Mouse (Mus musculus) left cerebral cortex, postnatal 36 days (tissue): ENCODE measurements around the gene Cers3. TPM values are rescaled to one million over a fixed set of nuclear protein-coding genes. Genes with fewer than 3 reads are reported as not detected.

Experiments
- DNase-seq, 2 experiments: peaks; one replicate each; pipeline ENCODE4 v3.0.0; 2021 to 2022; ENCODE audit warnings: low spot score in 2 of 2, mixed read lengths in 1 of 2
- intact Hi-C: fragments of 180-260 bp; cut with DNase I; formaldehyde crosslinking; loops from one replicate; pipeline ENCODE4 v1.15.1; 2025
- total RNA-seq, 2 experiments: library from RNA; stranded (reverse); gene quantifications; 2 replicates each; pipeline ENCODE4 v1.2.3; 2021

Gene Cers3
- total RNA-seq, result under 1 TPM; 0.22 to 0.68 TPM

DNA sequence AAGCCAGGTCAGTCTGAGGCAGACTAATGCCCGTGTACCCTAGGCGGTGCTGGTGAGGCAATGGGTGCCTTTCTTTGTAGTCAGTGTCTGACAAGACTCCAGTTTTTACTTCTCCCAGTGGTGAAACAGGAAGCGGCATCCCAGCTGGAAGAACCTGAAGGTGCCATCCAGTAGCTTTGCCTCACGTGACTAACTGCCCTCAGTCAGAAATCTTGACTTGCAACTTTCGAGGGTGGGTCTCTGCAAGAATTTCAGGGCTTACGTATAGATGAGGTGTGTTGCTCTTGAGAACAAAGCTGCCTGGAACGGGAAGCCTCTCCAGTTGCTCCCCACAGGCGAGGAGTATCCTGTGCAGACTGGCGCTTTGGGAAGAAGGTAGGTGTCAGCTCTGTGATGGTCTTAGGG is at the start of gene Cers3:
Cers3 (plus strand) TSS at position 128 of the 405 bp plus-strand sequence.
- DNase-seq, result no peak
- intact Hi-C loops, result no loop called here

DNA sequence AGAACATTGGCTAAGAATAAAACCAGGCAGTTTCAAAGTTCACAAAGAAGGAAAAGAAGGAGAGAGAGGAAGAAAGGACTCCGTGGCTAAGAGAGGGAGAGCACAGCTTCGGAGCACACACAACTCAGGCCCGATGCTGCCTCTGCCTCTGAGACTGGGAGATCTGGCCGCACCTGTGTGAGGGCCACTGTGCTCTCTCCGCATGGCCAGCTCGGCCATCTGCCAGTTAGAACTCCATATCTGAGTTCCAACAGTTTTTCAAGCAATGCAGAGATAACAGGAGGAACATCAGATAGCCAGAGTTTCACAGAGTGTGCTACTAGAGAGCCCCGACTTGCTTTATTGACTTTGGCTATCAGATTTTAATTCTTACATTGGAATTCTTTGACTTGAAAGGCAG is 48.8 kb upstream of the Cers3 start:
- intact Hi-C loops, result no loop called here
- no peak for DNase-seq

DNA sequence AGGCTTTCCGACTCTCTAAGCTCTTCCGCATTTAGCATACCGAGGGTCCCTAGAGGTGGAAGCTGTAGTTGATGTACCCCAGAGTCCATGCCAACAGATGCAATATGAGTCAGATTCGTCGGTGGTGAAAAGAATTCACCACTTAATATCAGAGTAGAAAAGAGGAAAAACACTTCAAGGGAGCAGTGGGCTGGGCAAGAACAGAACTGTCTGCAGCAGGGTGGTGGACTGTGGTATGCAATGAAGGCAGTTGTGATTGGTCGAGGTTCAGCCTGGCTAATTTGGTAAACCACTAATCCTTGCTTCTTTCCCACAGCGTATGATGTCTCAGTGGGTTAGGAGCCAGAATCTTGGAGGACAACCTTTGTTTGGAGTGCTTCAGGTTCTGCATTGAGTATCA is 40.6 kb upstream of the Cers3 start:
- intact Hi-C loops, result no loop called here
- DNase-seq, result no peak

DNA sequence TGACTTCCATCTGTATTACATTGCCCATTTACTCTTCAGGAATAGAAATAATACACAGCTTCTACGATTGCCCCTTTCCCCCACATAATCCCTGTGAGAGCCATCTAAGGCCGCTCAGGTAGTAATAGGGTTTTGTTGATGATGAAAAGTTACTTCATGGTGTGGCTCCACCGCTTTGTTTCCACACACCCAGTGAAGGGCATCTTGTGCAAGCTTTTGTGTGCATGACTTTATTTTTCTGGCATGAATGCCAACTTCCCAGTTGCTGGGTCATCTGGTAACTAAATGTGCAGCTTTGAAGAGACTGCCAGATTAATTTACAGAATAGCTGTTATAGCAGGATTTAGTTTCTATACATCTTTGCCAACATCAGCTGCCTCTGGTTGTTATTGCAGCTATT is 38.7 kb upstream of the Cers3 start:
- no peak for DNase-seq
- intact Hi-C loops, result no loop called here

DNA sequence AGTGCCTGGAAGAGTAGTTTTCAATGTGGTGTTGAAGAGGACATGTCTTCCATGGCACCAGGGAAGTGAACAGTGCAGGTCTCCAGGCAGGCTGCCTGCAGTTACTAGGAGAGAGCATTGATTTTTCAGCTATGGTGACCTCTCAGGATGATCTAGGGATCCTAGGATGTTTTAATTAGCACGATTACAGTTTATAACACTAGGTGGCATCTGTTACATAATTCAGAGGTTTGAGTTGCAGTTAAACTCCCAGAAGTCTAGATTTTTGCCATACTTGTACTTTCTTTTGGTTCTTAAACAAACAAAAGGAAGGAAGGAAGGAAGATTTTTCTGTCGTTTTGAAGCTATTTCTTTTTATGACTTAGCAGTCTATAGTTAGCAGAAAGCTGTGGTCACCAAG is 32.1 kb upstream of the Cers3 start:
- intact Hi-C loops, result loop anchor here (5.0 kb wide), 2 partner anchors 126 to 486 kb away; partner anchors contain the start of gene Adamts17
- no peak for DNase-seq

DNA sequence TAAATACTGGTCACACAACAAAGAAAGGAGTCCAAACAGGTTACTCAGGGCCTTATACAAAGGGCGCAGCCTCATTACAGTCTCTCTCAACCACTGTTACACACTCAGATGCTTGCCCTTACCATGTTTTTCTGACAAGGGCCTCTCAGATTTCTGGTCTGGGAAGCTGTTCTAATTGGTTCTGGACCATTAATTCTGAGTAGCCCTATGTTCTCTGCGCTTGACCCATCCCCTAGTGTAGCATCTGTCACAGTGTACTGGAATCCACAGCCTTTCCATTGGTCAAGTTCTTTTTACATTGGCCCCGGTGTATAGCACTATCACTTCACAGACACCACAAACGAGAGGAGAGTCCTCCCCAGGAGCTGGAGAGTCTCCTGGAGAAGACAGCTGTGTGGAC is 18.8 kb upstream of the Cers3 start:
- intact Hi-C loops, result no loop called here
- DNase-seq, result no peak

DNA sequence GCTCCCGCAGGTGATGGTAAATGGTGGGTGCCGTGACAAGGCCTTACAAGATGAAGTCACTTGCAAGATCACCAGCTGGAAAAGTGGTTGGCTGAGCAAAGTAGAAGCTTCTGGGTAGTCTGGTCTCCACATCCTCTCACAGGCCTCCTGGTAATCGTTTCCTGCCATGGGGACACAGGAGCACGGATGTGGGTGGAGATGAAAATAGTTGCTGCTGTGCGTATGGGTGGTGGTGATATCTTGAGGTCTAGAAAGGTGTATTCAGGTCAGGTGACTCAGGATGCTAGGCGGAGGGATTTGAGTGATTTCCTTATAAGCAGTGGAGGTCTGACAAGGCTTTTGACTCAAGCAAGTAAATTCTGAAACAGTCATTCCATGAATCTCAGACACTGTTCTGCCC is 18.4 kb upstream of the Cers3 start:
- DNase-seq, result no peak
- intact Hi-C loops, result no loop called here

DNA sequence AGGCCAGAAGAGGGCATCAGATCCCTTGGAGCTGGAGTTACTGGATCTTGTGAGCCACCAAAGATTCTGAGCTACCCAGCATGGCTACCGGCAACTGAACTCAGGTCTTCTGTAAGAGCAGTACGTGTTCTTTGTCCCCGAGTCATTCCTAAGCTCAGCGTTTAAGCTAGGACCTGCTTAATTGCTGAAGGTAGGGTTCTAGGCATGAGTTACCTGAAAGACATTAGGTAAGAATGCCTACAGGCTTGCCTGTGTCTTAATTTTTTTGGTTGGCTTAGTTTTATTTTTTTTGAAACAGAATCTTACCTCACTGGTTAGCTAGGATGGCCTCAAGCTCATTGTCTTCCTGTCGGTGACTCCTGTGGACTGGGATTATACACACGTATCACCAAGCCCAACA is 15.2 kb upstream of the Cers3 start:
- intact Hi-C loops, result no loop called here
- no peak for DNase-seq

DNA sequence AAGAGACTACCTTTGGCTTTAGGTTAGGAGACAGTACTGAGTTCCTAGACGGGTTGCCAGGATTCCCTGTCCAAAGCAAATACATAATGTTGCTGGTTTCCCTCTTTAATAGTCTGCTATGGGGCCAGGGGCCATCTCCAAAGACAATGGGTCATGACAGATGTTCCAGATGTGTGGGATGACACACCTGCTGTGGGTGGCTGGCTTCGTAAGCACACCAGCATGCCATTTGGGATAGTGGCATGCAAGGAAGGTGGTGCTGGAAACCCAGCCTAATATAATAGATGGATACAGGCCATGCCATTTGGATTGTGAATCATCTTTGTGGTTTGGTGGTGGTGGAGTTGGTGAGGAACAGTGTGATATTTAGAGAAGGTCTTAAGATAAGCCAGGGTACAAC is 14.1 kb upstream of the Cers3 start:
- DNase-seq, result no peak
- intact Hi-C loops, result no loop called here

DNA sequence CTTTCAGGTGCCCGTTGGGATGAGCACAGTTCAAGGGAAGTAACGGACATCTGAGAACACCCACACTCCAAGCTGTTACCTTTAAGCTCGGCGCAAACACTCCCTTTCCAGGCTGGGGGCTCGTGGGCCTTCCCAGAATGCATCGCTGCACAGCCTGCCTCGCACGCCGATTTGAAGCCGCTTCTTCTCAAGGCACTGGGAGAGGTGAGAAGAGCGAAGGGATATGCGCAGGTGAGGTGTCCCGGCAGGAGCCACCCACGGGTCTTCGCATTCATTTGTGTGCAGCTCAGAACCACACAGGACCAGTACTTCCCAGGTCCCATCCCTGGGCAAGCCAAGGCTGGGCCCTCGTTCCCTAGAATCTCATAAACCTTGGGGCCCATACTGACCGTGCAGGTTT is 9.9 kb upstream of the Cers3 start:
- no peak for DNase-seq
- intact Hi-C loops, result no loop called here

DNA sequence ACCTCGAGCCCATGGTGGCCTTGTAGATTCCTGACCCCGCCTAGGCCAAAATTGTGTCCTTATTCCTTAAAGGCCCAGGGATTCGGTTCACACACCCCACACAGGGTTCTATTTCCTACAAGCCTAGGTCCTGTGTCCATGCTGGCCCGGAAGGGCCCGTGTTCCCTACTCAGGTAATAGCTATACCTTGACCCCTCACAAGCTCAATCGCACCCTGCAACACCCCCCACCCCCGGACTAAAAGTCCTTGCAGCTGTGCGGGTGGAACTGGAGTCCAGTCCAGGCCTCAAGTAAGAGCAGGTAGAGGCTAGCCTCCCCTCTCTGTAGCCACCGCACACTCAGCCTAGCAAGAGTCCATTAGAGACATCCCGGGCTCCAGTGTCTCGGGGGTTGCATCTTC is 9.4 kb upstream of the Cers3 start:
- intact Hi-C loops, result no loop called here
- DNase-seq, result no peak

DNA sequence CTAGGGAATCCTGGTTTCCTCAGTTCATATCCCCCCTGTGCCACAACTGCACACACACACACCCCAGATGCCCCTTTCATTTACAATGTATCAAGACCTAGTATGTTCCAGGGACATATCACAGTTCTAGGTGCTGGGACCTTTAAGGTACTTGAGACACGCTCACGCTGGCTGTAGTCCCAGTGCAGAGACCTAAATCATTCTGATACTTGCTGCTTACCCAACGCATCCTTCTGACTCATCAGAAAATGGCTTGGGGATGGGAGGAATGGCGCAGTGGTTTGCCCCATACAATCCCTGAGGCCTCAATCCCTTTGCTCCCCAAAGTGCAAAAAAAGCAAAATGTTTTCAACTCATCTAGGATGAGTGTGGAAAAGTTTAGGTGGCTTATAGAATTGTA is 8.8 kb upstream of the Cers3 start:
- DNase-seq, result no peak

DNA sequence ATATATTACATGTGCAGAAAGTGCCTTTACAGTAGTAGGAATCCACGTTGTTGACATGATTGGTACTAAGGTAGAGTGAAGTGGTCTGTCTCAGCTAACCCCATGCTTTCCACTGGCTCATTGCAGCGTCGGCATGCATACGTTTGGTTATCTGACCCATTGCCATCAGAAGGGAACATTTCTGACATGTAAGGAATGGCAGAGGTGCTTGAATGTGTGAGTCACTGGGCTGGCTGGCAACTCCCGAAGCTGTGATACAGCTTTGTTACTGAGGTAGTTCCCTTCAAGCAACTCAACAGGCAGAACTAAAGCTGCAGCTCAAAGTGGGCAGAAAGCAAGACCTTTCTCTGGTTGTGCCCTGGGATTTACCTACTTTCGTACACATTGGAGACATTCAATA is 8.3 kb upstream of the Cers3 start:
- intact Hi-C loops, result no loop called here

More for the DNA sequence above, 8.8 kb upstream of the Cers3 start:
- intact Hi-C loops, result no loop called here

DNA sequence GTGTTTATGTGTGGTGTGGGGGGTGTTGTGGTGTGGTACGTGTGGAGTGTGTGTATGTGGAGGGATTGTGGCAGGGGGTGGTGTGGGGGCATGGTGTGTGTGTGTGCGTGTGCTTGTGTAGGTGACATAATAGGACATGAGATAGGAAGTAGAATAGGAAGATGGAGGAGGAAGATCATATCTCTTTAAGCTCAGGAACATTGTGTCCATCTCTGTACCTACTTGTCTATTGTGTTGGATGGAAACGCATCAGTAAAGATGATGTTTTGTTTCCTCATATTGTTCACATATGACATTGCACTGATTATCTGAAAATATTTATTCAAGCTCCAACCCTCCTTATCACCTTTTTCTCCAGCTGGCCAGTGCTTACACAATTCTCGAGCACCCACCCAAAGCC is 5.9 kb upstream of the Cers3 start:
- intact Hi-C loops, result no loop called here
- DNase-seq, result no peak

More for the DNA sequence above, 8.3 kb upstream of the Cers3 start:
- DNase-seq, result no peak

DNA sequence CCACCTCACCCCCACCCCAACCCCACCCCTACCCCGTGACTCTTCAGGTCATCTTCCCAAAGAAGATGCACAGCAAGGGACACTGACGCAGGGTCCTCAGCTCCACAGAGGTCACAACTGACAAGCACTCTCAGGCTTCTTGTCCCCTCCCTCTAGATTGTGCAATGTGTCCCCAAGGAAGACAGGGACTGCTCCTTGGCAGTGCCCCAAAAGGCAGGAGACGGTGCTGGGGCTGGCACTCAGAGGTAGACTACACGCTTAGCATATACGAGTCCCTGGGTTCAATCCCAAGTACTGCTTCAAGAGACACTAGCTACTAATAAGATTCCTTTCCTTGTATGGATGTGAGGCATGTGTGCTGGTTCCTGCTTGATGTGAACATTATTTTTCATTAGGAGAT is 2.3 kb upstream of the Cers3 start:
- intact Hi-C loops, result no loop called here

DNA sequence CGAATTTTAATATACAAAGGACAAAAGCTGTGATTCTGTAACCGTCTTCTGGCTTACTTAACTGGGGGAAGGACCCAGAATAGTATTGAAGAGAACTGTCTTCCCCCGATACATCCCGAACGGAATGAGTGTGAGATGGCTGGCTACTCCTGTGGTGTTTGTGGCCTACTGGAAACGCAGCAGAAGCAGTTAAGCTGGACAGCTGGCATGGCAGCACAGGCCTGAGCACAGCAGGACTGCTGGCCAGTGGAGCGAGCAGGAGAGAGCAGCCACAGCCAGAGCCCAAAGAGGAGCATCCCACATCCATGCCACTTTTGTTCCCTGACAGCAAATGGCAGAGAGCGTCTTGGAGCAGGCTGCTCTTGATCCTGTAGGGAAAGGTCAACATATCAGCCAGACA is 1.9 kb upstream of the Cers3 start:
- no peak for DNase-seq
- intact Hi-C loops, result no loop called here

More for the DNA sequence above, 2.3 kb upstream of the Cers3 start:
- no peak for DNase-seq

DNA sequence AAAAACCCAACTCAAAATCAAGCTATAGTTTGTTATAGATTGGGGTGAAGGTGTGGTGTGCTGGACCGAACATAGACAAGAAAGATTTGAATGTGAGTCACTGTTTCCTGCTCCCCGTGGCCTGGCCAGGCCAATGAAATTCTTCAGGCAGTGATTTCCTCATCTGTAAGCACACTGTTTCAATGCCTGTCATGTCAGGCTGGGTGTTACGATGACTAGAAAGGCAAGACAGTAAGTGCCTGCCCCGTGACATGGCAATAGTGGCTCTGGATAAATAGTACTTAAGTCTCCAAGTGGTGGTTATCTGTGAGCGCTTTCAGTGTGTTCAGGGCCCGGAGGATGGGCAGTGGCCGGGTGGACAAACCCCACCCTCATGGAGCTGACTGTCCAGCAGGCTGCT is 3.7 kb downstream of the Cers3 start:
- intact Hi-C loops, result no loop called here
- DNase-seq, result no peak

DNA sequence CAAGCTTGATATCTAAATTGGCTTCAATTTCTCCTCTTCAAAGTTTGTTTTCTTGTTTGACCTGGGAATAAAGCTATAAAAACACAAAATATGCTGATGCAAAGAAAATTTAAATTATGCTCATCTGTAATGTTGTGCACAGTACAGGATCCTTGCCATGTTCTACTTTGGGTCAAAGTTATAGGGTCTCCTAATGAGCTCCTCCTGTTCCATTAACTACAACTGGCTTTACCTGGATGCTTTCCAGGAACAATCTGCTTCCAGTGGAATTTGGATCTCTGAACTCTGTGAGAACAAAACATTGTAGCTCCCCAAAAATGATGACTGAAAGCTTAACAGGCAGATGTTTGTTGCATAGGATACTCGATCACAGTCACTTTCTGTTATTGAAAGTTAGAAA is 6.7 kb downstream of the Cers3 start:
- intact Hi-C loops, result no loop called here

DNA sequence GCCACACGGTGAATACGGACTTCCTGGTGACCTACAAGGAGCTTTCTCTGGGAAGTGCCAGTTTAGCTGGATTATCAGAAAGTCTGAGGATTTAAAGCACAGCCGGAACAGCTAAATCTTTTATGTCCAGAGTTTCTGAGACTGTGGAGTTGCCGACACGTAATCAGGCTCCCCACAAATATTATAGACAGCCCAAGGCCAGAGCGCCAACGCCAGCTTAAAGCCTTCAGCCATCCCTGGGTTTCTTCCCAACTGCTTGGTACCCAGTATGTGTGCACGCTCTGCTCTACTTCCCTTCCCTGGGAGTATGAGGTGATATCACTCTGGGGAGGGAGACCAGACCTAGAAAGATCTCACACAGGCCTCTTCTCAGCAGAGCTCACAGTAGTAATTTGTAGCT is 10.5 kb downstream of the Cers3 start:
- intact Hi-C loops, result no loop called here
- no peak for DNase-seq

More for the DNA sequence above, 6.7 kb downstream of the Cers3 start:
- no peak for DNase-seq

DNA sequence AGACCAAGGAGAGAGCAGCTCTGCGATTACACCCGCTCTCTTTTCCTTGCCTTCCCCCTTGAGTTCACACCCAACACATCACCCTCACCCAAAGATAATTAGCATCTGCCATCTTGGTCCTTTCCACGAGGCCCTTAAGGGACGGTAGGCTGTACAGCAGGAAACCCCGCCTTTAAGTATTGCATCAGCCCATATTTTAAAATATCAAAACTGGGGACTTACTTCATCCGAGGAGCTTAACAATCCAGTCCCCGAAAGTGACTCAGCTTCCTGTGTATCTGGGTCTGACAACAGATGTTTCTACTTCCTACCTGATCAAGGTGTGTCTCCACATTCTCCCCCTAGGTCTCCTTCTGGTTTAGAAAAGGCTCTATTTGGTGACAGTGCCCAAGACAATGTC is 12.3 kb downstream of the Cers3 start:
- intact Hi-C loops, result no loop called here
- no peak for DNase-seq

DNA sequence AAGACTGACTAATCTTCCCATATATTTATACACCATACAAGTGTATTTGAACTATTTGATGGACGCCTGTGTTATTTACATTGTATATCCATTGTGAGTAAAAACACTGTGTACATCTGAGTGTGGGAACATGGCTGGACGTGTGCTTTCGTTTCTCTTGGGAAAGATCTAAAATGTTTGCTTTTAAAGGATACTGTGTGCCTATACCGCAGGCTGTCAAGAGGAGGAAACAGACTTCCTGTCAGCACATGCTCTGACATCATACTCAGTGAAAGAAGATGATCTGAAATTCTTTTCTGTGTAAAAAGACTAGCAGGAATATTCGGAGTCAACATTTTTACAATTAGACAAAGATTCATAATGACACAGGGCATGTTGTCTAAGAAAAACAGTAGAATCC is 26.6 kb downstream of the Cers3 start:
- intact Hi-C loops, result no loop called here
- DNase-seq, result no peak

DNA sequence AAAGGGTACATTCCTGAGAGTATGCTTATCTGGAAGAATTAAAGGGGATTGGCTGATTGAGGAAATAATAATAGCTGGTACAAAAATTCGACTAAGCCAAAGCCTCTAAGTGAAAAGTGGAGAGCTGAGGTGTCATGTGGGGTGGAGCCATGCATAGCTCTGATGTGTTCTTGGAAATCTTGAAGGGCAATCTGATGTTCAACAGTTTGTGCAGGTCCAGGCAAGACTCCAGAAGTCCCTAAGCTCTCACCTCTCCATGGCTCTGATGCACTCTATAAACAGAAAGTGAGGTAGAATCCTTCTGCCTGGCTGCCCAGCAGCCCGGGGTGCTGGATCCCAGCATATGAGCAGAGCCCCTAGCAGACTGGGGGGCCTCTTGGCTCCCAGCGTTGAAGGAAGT is 27.4 kb downstream of the Cers3 start:
- intact Hi-C loops, result no loop called here
- DNase-seq, result no peak

DNA sequence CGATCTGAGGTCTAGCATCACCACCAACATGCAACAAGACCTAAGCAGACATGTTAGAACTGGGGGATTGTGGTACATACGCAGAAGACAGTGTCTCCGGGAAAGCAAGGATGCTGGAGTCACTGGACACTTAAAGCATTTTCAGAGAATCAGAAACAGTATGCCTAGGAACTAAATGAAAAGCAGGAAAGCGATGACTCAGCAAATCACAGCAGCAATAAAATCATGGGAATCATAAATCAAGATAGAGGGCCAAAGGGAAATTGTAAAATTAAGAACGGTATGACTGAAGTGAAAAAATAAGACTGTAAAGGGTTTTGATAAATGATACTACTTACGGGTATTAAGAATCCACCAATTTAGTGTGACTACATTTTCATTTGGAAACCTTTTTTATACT is 27.9 kb downstream of the Cers3 start:
- intact Hi-C loops, result no loop called here
- no peak for DNase-seq
